Mouse (Mus musculus) MEL (cell line): ENCODE measurements around the gene Gm10643.
A peak's percentile ranks its signal among the peaks of the same experiment; 100 is the strongest.

Experiments
- CTCF ChIP-seq, 3 experiments: IDR thresholded peaks in 2 of 3; conservative IDR thresholded peaks in 1 of 3; 2 replicates each; pipeline ENCODE4 v1.5.1; 2011 to 2012; ENCODE audit warnings: low read length in 3 of 3, low read depth in 2 of 3, mild to moderate bottlenecking in 2 of 3, improper control_type of control experiment in 1 of 3, inconsistent platforms in 1 of 3, mixed read lengths in 1 of 3, moderate library complexity in 1 of 3; ENCODE audit not compliant: control insufficient read depth in 1 of 3, insufficient read depth in 1 of 3, poor library complexity in 1 of 3, severe bottlenecking in 1 of 3
- E2F4 ChIP-seq: IDR thresholded peaks from 2 replicates; pipeline ENCODE4 v1.6.1; 2011; ENCODE audit warnings: low read depth, low read length, improper control_type of control experiment, borderline replicate concordance
- EP300 ChIP-seq, 2 experiments: IDR thresholded peaks; 2 replicates each; pipeline ENCODE4 v1.6.1; 2011; ENCODE audit warnings: improper control_type of control experiment in 2 of 2, low read length in 2 of 2, low read depth in 1 of 2, mild to moderate bottlenecking in 1 of 2
- ETS1 ChIP-seq: IDR thresholded peaks from 2 replicates; pipeline ENCODE4 v1.6.1; 2012; ENCODE audit warnings: low read depth, mild to moderate bottlenecking, inconsistent platforms, low read length, improper control_type of control experiment, moderate library complexity
- GABPA ChIP-seq: IDR thresholded peaks from 2 replicates; pipeline ENCODE4 v1.6.1; 2012; ENCODE audit warnings: low read depth, mild to moderate bottlenecking, inconsistent platforms, low read length, improper control_type of control experiment, moderate library complexity
- GATA1 ChIP-seq: IDR thresholded peaks from 2 replicates; pipeline ENCODE4 v1.6.1; 2011; ENCODE audit warnings: low read depth, low read length, improper control_type of control experiment
- MAFK ChIP-seq: IDR thresholded peaks from 2 replicates; pipeline ENCODE4 v1.6.1; 2011; ENCODE audit warnings: low read depth, mild to moderate bottlenecking, low read length, improper control_type of control experiment, borderline replicate concordance
- POLR2A ChIP-seq, 2 experiments: IDR thresholded peaks; 2 replicates each; pipeline ENCODE4 v1.6.1; 2011 to 2012; ENCODE audit warnings: low read length in 2 of 2, mild to moderate bottlenecking in 2 of 2, control low read depth in 1 of 2, improper control_type of control experiment in 1 of 2, low read depth in 1 of 2, moderate library complexity in 1 of 2; ENCODE audit not compliant: control insufficient read depth in 1 of 2, insufficient read depth in 1 of 2, poor library complexity in 1 of 2
- SMC3 ChIP-seq: IDR thresholded peaks from 2 replicates; pipeline ENCODE4 v1.6.1; 2011; ENCODE audit warnings: low read depth, low read length, improper control_type of control experiment
- ZMIZ1 ChIP-seq: IDR thresholded peaks from 2 replicates; pipeline ENCODE4 v1.6.1; 2012; ENCODE audit warnings: low read depth, mild to moderate bottlenecking, inconsistent platforms, low read length, improper control_type of control experiment, moderate library complexity
- ZNF384 ChIP-seq: IDR thresholded peaks from 2 replicates; pipeline ENCODE4 v1.6.1; 2012; ENCODE audit warnings: low read depth, mild to moderate bottlenecking, inconsistent platforms, low read length, improper control_type of control experiment

DNA sequence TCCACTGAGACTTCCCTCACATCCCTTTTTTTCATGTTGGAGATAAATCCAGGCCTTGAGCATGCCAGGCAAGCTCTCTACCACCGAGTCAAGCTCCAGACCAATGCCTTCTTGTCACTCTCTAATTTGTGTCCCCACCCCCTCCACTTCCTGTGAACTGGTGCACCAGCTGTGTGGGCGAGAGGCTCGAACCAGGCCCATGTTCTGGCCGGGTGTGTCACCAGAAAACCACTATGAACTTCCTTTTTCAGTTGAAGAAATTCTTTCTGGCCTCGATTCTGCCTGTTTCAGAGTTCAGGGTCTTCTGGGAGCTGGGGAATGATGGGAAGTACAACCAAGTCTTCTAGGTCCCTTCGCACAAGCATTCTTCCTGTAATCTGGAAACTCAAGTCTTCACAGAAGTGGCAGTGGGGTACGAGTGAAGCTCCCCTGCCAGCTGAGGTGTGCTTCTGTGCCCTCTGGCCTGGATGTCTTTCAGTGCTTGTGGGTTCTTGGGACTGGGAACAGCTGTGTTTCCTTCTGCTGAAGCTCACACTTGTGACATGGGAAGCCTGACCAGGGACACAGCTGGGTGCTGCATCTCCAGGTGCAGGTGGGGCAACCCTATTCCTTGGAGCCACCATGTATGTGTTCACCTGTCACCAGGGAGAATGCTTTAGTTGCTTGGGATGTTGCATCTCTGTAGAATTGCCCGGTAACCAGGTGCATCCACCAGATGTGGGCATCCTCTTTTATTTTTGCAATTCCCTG is 901 bp downstream of the Gm10643 start:
- TF ChIP-seq E2F4: no peak
- no peak for TF ChIP-seq SMC3
- TF ChIP-seq CTCF (IDR thresholded peaks at IDR 0.05 in 2 of 3, conservative IDR thresholded peaks at IDR 0.05 in 1 of 3; ENCODE audit: control insufficient read depth in 1 of 3, insufficient read depth in 1 of 3, low read depth in 2 of 3, low read length in 3 of 3, poor library complexity in 1 of 3, severe bottlenecking in 1 of 3): no peak
- TF ChIP-seq POLR2A (IDR thresholded peaks at IDR 0.05; ENCODE audit: control insufficient read depth in 1 of 2, insufficient read depth in 1 of 2, low read depth in 1 of 2, low read length in 2 of 2, poor library complexity in 1 of 2): peak in 1 of 2 experiments; percentile 56; a peak in 1 of 4 replicates
- no peak for TF ChIP-seq GATA1
- no peak for TF ChIP-seq MAFK
- no peak for TF ChIP-seq GABPA
- TF ChIP-seq ZNF384: no peak
- no peak for TF ChIP-seq ZMIZ1
- TF ChIP-seq EP300 (IDR thresholded peaks at IDR 0.05; ENCODE audit: low read depth in 1 of 2, low read length in 2 of 2): peak in 1 of 2 experiments; percentile 67; a peak in 3 of 4 replicates
- peak; percentile 71; the same call in 1 of the 2 replicates for TF ChIP-seq ETS1
